Mouse (Mus musculus) embryonic fibroblast, embryonic 13.5 days (primary cell): ENCODE data around the gene Itgb1bp1.

Experiments
- CTCF ChIP-seq: IDR thresholded peaks from 2 replicates; pipeline ENCODE4 v1.5.1; 2011; ENCODE audit warnings: mild to moderate bottlenecking, control low read depth, low read length, moderate library complexity, borderline replicate concordance; ENCODE audit not compliant: insufficient read depth
- POLR2A ChIP-seq: IDR thresholded peaks from 2 replicates; pipeline ENCODE4 v1.6.1; 2011; ENCODE audit warnings: low read depth, mild to moderate bottlenecking, control low read depth, low read length, moderate library complexity

DNA sequence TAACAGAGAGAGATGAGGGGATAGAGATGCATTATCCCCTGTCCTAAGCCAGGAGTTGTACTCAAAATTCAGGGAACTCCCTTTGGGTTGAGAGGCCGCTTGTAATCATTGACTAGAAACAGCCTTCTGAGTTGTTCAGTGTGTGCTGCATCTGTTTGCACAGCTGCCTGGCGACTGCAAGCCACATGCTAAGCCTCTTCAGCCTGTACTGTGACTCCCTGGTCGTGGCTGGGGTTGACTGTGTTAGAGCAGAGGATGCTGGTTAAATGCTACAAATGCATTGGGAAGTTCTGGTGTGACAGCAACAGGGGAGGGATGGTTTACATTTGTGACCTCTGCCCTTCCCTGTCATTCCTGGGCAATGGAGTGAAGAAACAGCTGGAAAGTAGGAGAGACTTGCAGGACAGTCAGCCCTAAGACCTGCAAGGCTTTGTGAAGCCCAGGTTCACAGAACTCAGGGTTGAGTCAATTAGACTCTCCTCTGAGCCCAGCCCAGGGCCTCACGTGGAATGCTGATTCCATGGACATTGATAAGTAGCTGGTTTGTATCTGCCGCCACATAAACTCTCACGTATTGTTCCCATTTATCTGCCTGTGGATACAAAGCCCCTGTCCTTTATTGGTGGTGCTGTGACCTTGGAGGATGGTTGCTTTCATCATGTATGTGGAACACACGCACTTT lies 38.2 kb downstream of the Itgb1bp1 start:
- TF ChIP-seq POLR2A (no peak), CTCF (no peak)
